Mouse (Mus musculus): ENCODE measurements around the gene Fcgr3.

- TF ChIP-seq POLR2A (IDR thresholded peaks at IDR 0.05; ENCODE audit: insufficient read depth, low read depth, low read length) (no peak), CTCF (IDR thresholded peaks at IDR 0.05) (no peak), EP300 (IDR thresholded peaks at IDR 0.05; ENCODE audit: insufficient read depth, low read depth, low read length) (no peak)
Observed at GRCm38 (mm10) chr1:171005586-171005985, 59.1 kb downstream of the Fcgr3 start.
